Mouse (Mus musculus): ENCODE results near the gene Rfx5. TPM values are rescaled to one million over a fixed set of nuclear protein-coding genes. Genes with fewer than 3 reads are reported as not detected.
"Not testable (repeated sequence)": the region's sequence is repeated elsewhere in the genome, so short reads cannot be mapped to it uniquely, and the experiment has no call there.

The Rfx5 gene
- polyA plus RNA-seq, 1 experiment from 2014 or later = 8.6 TPM

- WGBS = 82% methylated on average over 9 of the region's 9 CpGs
- ATAC-seq (ENCODE audit: low FRiP score, low read depth); H3K9ac ChIP-seq: not testable (repeated sequence)
Measured at GRCm38 (mm10) chr3:94942211-94942967, 11.5 kb upstream of the Rfx5 start.

GRCm38 (mm10) chr3:94943706-94944105 lies 10.2 kb upstream of the Rfx5 start:
- not testable (repeated sequence) for H3K4me2 ChIP-seq (replicated peaks); H3K27me3 ChIP-seq; H3K36me3 ChIP-seq; H3K4me1 ChIP-seq; H3K27ac ChIP-seq; H3K9me3 ChIP-seq; H3K4me3 ChIP-seq; H3K9ac ChIP-seq; ATAC-seq (ENCODE audit: low FRiP score, low read depth)
- 24% methylated on average over 4 of the region's 4 CpGs for WGBS

More at GRCm38 (mm10) chr3:94942211-94942967, 11.5 kb upstream of the Rfx5 start:
- H3K36me3 ChIP-seq; H3K27ac ChIP-seq; H3K4me2 ChIP-seq (replicated peaks); H3K9me3 ChIP-seq; H3K4me1 ChIP-seq; H3K27me3 ChIP-seq; H3K4me3 ChIP-seq: not testable (repeated sequence)

- Histone ChIP-seq H3K36me3 (peaks cover 8% of the 10 kb centered on the region; the same call in 1 of the 2 replicates), H3K9me3 (no peaks in the 10 kb centered on the region), H3K4me1 (peaks cover 8% of the 10 kb centered on the region), H3K4me3 (no peak overlapping the region), H3K27ac (no peak overlapping the region), H3K27me3 (no peaks in the 10 kb centered on the region), H3K9ac (no peak overlapping the region), H3K4me2 (replicated peaks) (no peak overlapping the region)
- 73% methylated on average over 3 of the region's 3 CpGs for WGBS
- no peak for ATAC-seq (ENCODE audit: low FRiP score, low read depth)
Measured at GRCm38 (mm10) chr3:94948066-94948614, 5.7 kb upstream of the Rfx5 start.

GRCm38 (mm10) chr3:94949645-94950044 lies 4.2 kb upstream of the Rfx5 start:
- no peak overlapping the region for H3K4me3 ChIP-seq
- H3K27ac ChIP-seq = no peak overlapping the region
- no peak overlapping the region for H3K9ac ChIP-seq
- no peaks in the 10 kb centered on the region for H3K27me3 ChIP-seq
- no peaks in the 10 kb centered on the region for H3K9me3 ChIP-seq
- no peak for ATAC-seq (ENCODE audit: low FRiP score, low read depth)
- peaks cover 8% of the 10 kb centered on the region; the same call in 1 of the 2 replicates for H3K36me3 ChIP-seq
- WGBS = 90% methylated on average over 3 of the region's 3 CpGs
- H3K4me2 ChIP-seq (replicated peaks) = no peak overlapping the region
- peaks cover 11% of the 10 kb centered on the region for H3K4me1 ChIP-seq

GRCm38 (mm10) chr3:94952806-94953205 lies 1.1 kb upstream of the Rfx5 start:
- no peak for ATAC-seq (ENCODE audit: low FRiP score, low read depth)
- Histone ChIP-seq H3K9me3 (no peaks in the 10 kb centered on the region), H3K4me1 (peaks cover 23% of the 10 kb centered on the region), H3K9ac (no peak overlapping the region), H3K36me3 (peaks cover 34% of the 10 kb centered on the region), H3K4me3 (peak overlapping the region; percentile 74), H3K27me3 (no peaks in the 10 kb centered on the region), H3K27ac (peak overlapping the region; percentile 90; the same call in 1 of the 2 replicates), H3K4me2 (replicated peaks) (peak overlapping the region; percentile 62)
- 35% methylated on average over 5 of the region's 5 CpGs for WGBS

GRCm38 (mm10) chr3:94953384-94953763 lies 501 bp upstream of the Rfx5 start:
- Histone ChIP-seq H3K4me2 (replicated peaks) (peak overlapping the region; percentile 62), H3K27me3 (no peaks in the 10 kb centered on the region), H3K9ac (peak overlapping the region; percentile 87), H3K27ac (peak overlapping the region; percentile 90), H3K36me3 (peaks cover 40% of the 10 kb centered on the region), H3K4me3 (peak overlapping the region; percentile 74), H3K4me1 (peaks cover 23% of the 10 kb centered on the region), H3K9me3 (no peaks in the 10 kb centered on the region)
- ATAC-seq (ENCODE audit: low FRiP score, low read depth) = no peak
- 9% methylated on average over 9 of the region's 9 CpGs for whole genome bisulfite sequencing

- no peaks in the 10 kb centered on the region for H3K9me3 ChIP-seq
- H3K4me1 ChIP-seq = peaks cover 14% of the 10 kb centered on the region
Measured at GRCm38 (mm10) chr3:94958295-94958694, 4.4 kb downstream of the Rfx5 start.

GRCm38 (mm10) chr3:94959871-94960270 lies 6.0 kb downstream of the Rfx5 start:
- H3K27me3 ChIP-seq = no peaks in the 10 kb centered on the region
- H3K9me3 ChIP-seq = no peaks in the 10 kb centered on the region

More at GRCm38 (mm10) chr3:94958295-94958694, 4.4 kb downstream of the Rfx5 start:
- Histone ChIP-seq H3K27me3 (no peaks in the 10 kb centered on the region), H3K4me2 (replicated peaks) (no peak overlapping the region), H3K4me3 (no peak overlapping the region), H3K27ac (no peak overlapping the region), H3K36me3 (peaks cover 44% of the 10 kb centered on the region), H3K9ac (no peak overlapping the region)
- WGBS = 81% methylated on average over 8 of the region's 8 CpGs
- no peak for ATAC-seq (ENCODE audit: low FRiP score, low read depth)

GRCm38 (mm10) chr3:94960322-94960721 lies 6.4 kb downstream of the Rfx5 start:
- Histone ChIP-seq H3K9ac (no peak overlapping the region), H3K27me3 (no peaks in the 10 kb centered on the region), H3K4me2 (replicated peaks) (no peak overlapping the region), H3K4me1 (peaks cover 6% of the 10 kb centered on the region), H3K36me3 (peaks cover 42% of the 10 kb centered on the region), H3K4me3 (no peak overlapping the region), H3K9me3 (no peaks in the 10 kb centered on the region), H3K27ac (no peak overlapping the region)
- ATAC-seq (ENCODE audit: low FRiP score, low read depth) = no peak
- WGBS = 44% methylated on average over 5 of the region's 5 CpGs

More at GRCm38 (mm10) chr3:94959871-94960270, 6.0 kb downstream of the Rfx5 start:
- no peak overlapping the region for H3K9ac ChIP-seq
- peaks cover 44% of the 10 kb centered on the region for H3K36me3 ChIP-seq
- no peak overlapping the region for H3K4me3 ChIP-seq
- no peak overlapping the region for H3K4me2 ChIP-seq (replicated peaks)
- ATAC-seq (ENCODE audit: low FRiP score, low read depth) = no peak
- 47% methylated on average over 8 of the region's 8 CpGs for WGBS
- peaks cover 11% of the 10 kb centered on the region for H3K4me1 ChIP-seq
- H3K27ac ChIP-seq = no peak overlapping the region

- H3K4me3 ChIP-seq = no peak overlapping the region
- no peak overlapping the region for H3K9ac ChIP-seq
- no peaks in the 10 kb centered on the region for H3K36me3 ChIP-seq
- WGBS = 94% methylated on average over 1 of the region's 1 CpGs
- H3K4me2 ChIP-seq (replicated peaks) = no peak overlapping the region
- H3K27me3 ChIP-seq = no peaks in the 10 kb centered on the region
- no peaks in the 10 kb centered on the region for H3K9me3 ChIP-seq
- H3K4me1 ChIP-seq = no peaks in the 10 kb centered on the region
- no peak overlapping the region for H3K27ac ChIP-seq
- no peak for ATAC-seq (ENCODE audit: low FRiP score, low read depth)
Measured at GRCm38 (mm10) chr3:94964989-94965388, 11.1 kb downstream of the Rfx5 start.

- H3K27me3 ChIP-seq = no peaks in the 10 kb centered on the region
- no peak overlapping the region for H3K4me3 ChIP-seq
- H3K9me3 ChIP-seq = no peaks in the 10 kb centered on the region
- no peak overlapping the region for H3K4me2 ChIP-seq (replicated peaks)
- no peak overlapping the region for H3K9ac ChIP-seq
- H3K4me1 ChIP-seq = no peaks in the 10 kb centered on the region
- H3K27ac ChIP-seq = no peak overlapping the region
- ATAC-seq (ENCODE audit: low FRiP score, low read depth) = no peak
- no peaks in the 10 kb centered on the region for H3K36me3 ChIP-seq
- WGBS = 79% methylated on average over 1 of the region's 1 CpGs
Measured at GRCm38 (mm10) chr3:94965878-94966277, 12.0 kb downstream of the Rfx5 start.

GRCm38 (mm10) chr3:94972552-94972951 lies 18.7 kb downstream of the Rfx5 start:
- WGBS = 84% methylated on average over 3 of the region's 3 CpGs
- Histone ChIP-seq H3K9me3 (no peaks in the 10 kb centered on the region), H3K36me3 (peaks cover 6% of the 10 kb centered on the region; the same call in 1 of the 2 replicates), H3K4me2 (replicated peaks) (no peak overlapping the region), H3K27me3 (no peaks in the 10 kb centered on the region), H3K9ac (no peak overlapping the region), H3K27ac (no peak overlapping the region), H3K4me3 (no peak overlapping the region), H3K4me1 (peaks cover 13% of the 10 kb centered on the region)
- ATAC-seq (ENCODE audit: low FRiP score, low read depth) = no peak

Data from limb, embryonic 13.5 days (tissue).